Mouse (Mus musculus): ENCODE measurements around the gene Phf21a. TPM values are rescaled to one million over a fixed set of nuclear protein-coding genes. Genes with fewer than 3 reads are reported as not detected.

The Phf21a gene
- total RNA-seq, 2 experiments from 2014 or later = 54.6 to 82.5 TPM

DNA sequence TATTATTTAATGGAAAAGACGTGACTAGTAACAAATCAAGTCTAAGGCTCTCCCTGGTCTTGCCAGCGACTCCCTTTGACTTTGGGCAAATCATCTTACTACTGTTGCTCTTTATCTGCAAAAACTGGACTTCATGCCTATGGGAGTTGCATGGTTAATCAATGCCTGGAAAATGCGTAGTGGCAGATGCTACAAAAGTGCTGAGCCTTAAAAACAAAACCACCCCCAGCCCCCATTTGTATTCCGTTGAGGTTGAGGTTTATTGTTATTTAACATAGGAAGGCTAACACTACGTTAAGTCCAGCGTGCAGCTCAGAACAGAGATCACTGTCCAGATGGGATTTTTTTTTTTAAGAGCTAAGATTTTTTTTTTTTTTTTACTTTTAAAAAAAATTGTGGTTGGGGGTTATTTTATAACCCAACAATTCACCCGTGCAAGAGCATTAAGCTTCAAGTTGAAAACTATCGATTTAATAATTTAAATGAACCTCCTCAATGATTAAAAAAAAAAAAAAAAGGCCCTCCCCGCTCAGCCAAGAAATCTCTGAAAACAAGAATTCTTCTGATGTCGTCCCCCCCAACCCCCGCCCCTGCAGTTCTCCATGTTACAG is 89.3 kb downstream of the Phf21a start:
- DNase-seq = no peak

DNA sequence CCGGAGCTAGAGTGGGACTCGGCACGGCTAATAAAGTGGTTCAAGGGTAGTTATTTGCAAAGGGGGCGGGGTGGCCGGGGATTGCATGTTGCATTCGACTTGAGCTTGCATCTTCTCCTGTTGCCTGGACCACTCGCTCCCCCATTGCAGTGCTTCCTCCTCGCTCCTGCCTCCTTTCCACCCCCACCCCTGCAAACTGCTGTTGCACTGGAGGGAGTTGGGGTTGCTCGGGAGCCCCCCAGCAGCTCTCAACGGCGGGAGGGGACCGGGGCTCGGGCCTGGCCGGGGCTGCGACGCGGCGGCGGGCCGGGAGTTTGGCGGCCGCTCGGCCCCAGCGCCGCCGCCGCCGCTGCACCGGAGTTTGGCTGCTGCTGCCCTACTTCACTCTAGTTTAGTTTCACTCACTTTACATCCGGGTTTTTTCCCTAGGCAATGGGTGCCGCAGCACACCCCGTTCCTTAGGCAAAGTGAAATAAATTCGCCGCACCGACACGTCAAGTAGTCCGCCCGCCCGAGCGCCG is 90.1 kb downstream of the Phf21a start:
- peak; percentile 83 for DNase-seq

DNA sequence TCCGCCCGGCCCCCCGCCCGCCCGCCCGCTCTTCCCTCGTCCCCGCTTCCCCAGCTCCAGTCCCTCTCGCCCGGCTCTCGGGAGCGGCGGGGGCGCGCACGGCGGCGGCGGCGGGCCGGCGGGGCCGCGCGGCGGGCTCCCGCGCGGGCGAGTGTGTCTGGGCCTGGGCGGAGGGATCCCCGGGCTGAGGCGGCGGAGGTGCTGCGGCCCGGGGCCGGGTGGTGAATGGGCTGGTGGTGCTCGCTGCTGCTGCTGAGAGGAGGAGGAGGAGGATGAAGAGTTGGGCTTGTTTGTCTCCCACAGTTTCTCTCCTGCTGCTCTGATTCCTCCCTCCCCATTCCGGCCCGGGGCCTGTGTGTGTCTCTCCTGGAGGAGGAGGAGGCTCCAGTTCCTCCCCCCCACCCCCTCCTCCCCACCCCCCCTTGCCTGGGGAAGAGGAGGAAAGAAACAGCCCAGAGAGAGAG is 90.7 kb downstream of the Phf21a start:
- peak; percentile 97 for DNase-seq

DNA sequence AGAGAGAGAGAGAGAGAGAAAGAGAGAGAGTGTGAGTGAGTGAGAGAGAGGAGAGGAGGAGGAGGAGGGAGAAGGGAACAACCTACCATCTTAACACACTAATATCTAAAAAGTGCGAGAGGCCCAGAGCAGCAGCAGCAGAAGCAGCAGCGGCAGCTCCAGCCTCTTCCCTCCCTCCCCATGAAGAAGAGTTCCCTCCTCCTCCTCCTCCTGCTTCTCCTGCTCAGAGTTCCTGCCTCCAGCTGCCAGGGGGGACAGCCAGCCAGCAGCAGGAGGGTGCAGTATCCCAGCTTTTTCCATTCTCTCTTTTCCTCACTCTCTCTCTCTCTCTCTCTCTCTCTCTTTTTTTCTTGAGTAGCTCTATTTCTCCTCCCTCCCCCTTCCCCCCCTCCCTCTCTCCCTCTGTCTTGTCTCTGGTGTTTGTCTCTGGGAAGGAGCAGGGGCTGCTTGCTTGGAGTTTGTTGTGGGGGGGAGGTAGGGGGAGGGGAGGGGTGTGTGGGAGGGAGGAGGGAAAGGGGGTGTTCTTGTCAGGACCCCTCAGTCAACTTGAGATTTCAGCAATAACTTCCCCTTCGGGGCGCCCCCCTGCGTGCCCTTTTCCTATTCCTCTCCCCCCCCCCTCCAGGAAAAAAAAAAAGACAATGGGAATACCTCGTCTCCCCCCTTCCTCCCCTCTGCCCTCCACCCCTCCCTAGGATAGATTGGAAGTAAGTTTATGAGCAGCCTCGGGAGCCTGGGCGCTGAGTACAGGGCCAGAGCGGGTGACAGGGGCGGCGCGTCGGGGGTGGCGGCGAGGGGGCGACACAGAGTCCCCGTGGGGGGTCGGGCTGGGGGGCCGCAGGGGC is 91.4 kb downstream of the Phf21a start:
- peak; percentile 67 for DNase-seq

- DNase-seq = peak; percentile 67
Observed at GRCm38 (mm10) chr2:92185062-92185765, 92.3 kb downstream of the Phf21a start.

GRCm38 (mm10) chr2:92185766-92186450 is 93.0 kb downstream of the Phf21a start:
- DNase-seq = peak; percentile 9

DNA sequence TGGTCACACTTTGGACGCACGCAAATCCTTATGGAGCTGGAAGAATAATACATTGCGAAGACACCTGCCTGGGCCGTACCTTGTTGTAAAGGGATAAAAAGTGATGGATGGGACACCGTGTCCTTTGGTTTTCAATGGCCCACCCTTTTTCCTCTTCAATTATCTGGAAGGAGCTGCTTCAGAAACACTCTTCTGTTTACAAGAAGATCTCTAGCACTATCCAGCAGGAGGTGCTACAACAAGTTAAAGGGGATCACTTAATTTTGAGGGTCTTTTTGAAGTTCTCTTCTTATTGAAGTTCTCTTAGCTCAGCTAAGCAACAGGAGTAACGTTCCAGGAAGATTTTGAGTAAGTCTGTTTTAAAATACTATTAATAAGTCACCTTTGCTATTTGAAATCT is 94.1 kb downstream of the Phf21a start:
- no peak for DNase-seq

GRCm38 (mm10) chr2:92188744-92189143 is 95.8 kb downstream of the Phf21a start:
- DNase-seq = no peak

DNA sequence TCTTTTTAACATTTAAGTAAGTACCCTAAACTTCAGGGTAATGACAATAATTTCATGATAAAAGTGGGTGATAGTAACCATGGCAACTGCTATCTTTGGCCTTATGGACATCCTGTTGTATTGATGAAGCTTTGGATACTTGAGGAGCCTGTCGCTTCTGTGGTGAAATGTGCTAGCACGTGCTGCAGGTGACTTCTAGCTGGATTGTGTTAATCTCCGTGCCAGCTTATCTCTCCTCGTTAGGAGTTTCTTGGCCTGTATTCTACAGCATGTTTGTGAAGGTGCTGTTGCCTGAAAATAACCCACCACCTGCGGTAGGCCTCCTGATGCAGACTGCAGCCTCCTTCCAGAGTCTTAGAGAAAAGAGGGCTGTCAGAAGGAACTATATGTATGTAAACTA is 98.0 kb downstream of the Phf21a start:
- no peak for DNase-seq

- DNase-seq = peak; percentile 31
Observed at GRCm38 (mm10) chr2:92191826-92192581, 99.1 kb downstream of the Phf21a start.

DNA sequence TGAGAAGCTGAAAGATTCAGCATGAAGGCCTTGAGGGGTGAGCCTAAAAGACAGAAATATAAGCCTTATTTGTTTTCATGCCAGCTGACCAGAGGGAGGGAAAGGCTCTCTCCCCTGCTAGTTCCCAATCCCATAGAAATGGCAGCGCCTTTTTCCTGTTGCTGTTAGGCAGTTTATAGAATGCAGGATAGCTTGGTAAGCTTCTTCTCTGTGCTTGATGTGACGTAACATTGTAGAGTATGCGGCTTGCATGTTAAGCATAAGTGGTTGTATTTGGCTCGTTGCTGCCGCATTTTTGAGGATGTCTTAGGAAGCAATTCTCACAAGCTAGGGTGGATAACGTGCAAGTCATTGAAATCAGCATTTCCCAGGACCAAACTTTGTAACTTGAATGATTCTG is 105.2 kb downstream of the Phf21a start:
- DNase-seq = no peak

DNA sequence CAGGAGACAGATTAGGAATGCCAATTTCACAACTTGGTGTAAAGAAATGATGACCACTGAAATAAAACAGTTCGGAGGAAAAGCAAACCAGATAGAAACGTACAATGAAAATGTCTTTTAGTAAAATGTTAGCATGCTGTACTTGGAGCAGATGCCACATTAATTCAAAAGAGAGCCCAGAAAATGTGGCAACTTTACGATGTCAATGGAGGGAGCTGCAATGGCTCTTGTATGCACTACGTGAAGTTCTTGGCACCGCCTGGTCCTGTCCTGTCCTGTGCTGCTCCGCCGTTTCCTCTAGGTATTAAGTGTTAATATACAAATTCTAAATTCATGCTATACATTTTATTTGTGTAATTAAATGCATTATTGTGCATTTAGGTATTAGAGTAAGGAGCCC is 105.8 kb downstream of the Phf21a start:
- DNase-seq = no peak

- DNase-seq = no peak
Observed at GRCm38 (mm10) chr2:92199562-92200286, 106.8 kb downstream of the Phf21a start.

GRCm38 (mm10) chr2:92202319-92203040 is 109.6 kb downstream of the Phf21a start:
- DNase-seq = no peak

- no peak for DNase-seq
Observed at GRCm38 (mm10) chr2:92205010-92205639, 112.2 kb downstream of the Phf21a start.

- no peak for DNase-seq
Observed at GRCm38 (mm10) chr2:92210409-92210808, 117.5 kb downstream of the Phf21a start.

DNA sequence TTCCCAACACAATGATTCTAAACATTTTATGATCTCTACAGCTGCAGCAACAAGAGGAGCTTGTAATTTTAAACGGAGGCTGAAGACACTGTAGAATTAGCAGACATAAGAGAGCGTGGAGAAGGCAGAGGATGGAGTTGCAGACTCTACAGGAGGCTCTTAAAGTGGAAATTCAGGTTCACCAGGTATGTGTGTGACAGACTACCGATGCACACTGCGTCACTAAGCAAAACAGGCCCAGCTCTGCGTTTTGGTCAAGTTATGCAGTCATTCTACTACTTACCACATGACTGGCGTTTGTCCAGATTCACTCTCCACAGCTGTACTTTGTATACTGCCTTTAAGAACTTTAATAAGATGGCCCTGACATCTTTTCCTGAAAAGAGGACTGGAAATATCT is 128.5 kb downstream of the Phf21a start:
- DNase-seq = no peak

- no peak for DNase-seq
Observed at GRCm38 (mm10) chr2:92225592-92225991, 132.7 kb downstream of the Phf21a start.

DNA sequence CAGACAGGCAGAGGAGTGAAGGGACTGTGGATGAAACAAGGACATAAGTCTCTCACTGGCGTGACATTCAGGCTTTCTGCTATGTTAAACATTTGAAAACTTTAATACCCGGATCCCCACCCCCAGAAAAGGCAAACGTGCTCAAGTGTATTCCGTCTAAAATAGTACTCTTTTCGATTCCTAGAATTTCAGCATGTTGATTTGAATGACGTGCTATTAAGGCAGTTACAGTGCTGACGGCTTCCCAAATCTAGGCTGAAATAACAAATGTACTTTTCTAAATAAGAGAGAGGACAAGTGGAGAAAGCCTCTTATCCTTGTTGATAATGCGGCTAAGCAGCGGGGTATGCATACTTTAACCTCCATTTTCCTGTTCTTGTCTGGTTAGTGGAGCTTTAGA is 137.1 kb downstream of the Phf21a start:
- DNase-seq = no peak

GRCm38 (mm10) chr2:92231706-92232105 is 138.8 kb downstream of the Phf21a start:
- no peak for DNase-seq

Data from adrenal gland, postnatal 10 days (tissue).